Mouse (Mus musculus): ENCODE results near the gene Arid3a. TPM values are rescaled to one million over a fixed set of nuclear protein-coding genes. Genes with fewer than 3 reads are reported as not detected.
A peak's percentile ranks its signal among the peaks of the same experiment; 100 is the strongest.

The Arid3a gene
- polyA plus RNA-seq (2012; rRNA removed): 12.5 and 13.5 TPM in 2 replicates

DNA sequence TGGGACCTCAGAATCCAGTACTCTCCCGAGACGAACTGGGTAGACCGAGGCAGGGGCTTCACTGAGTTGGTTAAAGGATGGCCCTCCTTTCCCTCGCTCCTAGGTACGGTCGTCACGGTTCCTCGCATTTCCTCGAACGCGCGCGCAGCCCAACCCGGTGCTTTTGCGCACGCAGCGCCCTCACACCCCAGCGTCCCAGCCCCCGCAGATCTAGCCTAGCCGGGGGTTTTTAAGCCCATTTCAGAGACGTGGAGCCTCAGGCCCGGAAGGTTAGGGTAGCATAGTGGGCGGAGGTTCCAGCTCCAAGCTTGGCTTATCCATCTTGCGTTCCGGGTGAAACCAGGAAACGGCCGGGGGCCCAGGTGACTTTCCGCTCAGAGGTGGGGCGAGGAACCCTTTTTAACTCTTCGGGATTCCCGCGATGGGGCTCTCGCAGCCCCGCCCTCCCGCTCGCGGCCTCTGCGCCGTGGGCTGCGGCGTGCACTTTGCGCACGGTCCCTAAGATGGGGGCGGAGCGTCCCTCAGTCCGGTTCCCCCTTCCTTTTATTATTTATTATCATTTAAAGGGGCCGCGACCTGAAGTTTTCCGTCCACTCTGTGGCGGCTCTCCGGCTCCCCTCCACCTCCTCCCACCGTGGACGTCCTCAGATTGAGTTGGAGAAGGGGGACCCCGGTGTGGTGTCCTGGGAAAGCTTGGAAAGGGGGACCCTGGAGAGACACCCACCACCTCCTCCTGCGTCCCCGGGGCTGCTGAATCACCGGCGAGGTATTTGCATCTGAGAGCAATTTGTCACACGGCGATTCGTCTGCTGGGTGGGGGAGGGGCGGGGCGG is at the start of gene Arid3a:
Arid3a (plus strand) TSS at position 553 of the 833 bp plus-strand sequence.
- peak; percentile 92 for DNase-seq
- Histone ChIP-seq H3K4me1 (replicated peaks; ENCODE audit: control insufficient read depth, insufficient read depth, low read length) (peaks cover 19% of the 10 kb centered on the region), H3K27ac (ENCODE audit: control insufficient read depth, insufficient read depth, low read length) (peak within 1 kb of the TSS; percentile 69), H3K4me3 (ENCODE audit: control insufficient read depth, insufficient read depth, low read length) (peak within 1 kb of the TSS; percentile 71), H3K27me3 (ENCODE audit: control insufficient read depth, insufficient read depth, low read length) (no peaks in the 10 kb centered on the region; the same call in 1 of the 2 replicates), H3K36me3 (ENCODE audit: control insufficient read depth, insufficient read depth, low read length) (no peaks in the 10 kb centered on the region)
- WGBS: under 1% methylated on average over 63 of the region's 63 CpGs
- TF ChIP-seq CTCF (IDR thresholded peaks at IDR 0.05; ENCODE audit: borderline replicate concordance, control insufficient read depth, extremely low read depth, insufficient read depth, low read length, poor library complexity): no peak
- TF ChIP-seq POLR2A (IDR thresholded peaks at IDR 0.05; ENCODE audit: control insufficient read depth, extremely low read depth, insufficient read depth, low read length, poor library complexity): no peak

- TF ChIP-seq CTCF (IDR thresholded peaks at IDR 0.05; ENCODE audit: borderline replicate concordance, control insufficient read depth, extremely low read depth, insufficient read depth, low read length, poor library complexity) (no peak), POLR2A (IDR thresholded peaks at IDR 0.05; ENCODE audit: control insufficient read depth, extremely low read depth, insufficient read depth, low read length, poor library complexity) (no peak)
- H3K4me3 ChIP-seq (ENCODE audit: control insufficient read depth, insufficient read depth, low read length): no peak overlapping the region
- WGBS: 4% methylated on average over 1 of the region's 1 CpGs
- no peaks in the 10 kb centered on the region for H3K36me3 ChIP-seq (ENCODE audit: control insufficient read depth, insufficient read depth, low read length)
- no peak for DNase-seq
- no peak overlapping the region for H3K27ac ChIP-seq (ENCODE audit: control insufficient read depth, insufficient read depth, low read length)
- H3K27me3 ChIP-seq (ENCODE audit: control insufficient read depth, insufficient read depth, low read length): peaks cover 8% of the 10 kb centered on the region; the same call in 1 of the 2 replicates
- peaks cover 36% of the 10 kb centered on the region for H3K4me1 ChIP-seq (replicated peaks; ENCODE audit: control insufficient read depth, insufficient read depth, low read length)
Observed at GRCm38 (mm10) chr10:79877174-79877573, 49.7 kb upstream of the Arid3a start.

DNA sequence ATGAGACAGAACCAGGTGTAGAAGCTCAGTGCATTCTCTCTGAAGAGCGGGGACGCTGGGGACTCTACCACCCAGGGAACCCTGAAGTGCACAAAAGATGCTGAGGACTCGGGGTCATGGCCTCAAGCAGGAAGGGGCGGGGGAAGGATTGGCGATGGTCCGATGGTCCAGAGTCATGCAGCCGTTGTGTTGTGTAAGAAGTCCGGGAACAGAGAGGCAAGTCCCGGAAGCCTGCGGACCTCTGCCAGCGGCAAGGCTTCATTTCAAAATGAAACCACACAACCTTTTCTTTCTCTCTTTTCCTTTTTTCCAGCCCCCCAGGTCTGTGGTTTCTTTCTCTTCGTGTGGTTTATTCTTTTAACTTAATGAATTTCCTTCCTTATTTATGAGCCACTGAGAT is 49.1 kb upstream of the Arid3a start:
- Histone ChIP-seq H3K4me1 (replicated peaks; ENCODE audit: control insufficient read depth, insufficient read depth, low read length) (peaks cover 36% of the 10 kb centered on the region), H3K36me3 (ENCODE audit: control insufficient read depth, insufficient read depth, low read length) (no peaks in the 10 kb centered on the region), H3K4me3 (ENCODE audit: control insufficient read depth, insufficient read depth, low read length) (peak overlapping the region; percentile 14), H3K27me3 (ENCODE audit: control insufficient read depth, insufficient read depth, low read length) (peaks cover 8% of the 10 kb centered on the region; the same call in 1 of the 2 replicates), H3K27ac (ENCODE audit: control insufficient read depth, insufficient read depth, low read length) (no peak overlapping the region)
- 4% methylated on average over 12 of the region's 12 CpGs for WGBS
- DNase-seq: no peak
- TF ChIP-seq CTCF (IDR thresholded peaks at IDR 0.05; ENCODE audit: borderline replicate concordance, control insufficient read depth, extremely low read depth, insufficient read depth, low read length, poor library complexity) (no peak), POLR2A (IDR thresholded peaks at IDR 0.05; ENCODE audit: control insufficient read depth, extremely low read depth, insufficient read depth, low read length, poor library complexity) (no peak)

DNA sequence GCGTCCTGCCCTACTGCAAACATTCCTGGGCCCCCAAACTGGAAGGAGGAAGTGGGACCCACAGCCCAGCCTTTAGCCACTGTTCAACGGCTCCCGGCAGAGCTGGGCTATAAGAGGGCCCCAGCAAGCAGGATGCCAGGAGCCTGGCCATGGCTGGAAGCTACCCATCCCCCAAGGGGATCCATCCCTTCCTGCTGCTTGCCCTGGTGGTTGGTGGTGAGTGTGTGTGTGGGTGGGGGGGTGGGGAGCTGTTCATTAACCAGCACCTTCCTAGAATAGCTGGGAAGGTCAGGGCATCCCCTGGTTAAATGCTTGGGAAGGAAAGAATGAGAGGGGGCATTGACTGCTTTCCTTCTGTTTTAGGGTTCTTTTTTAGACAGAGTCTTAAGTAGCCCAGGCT is 47.3 kb upstream of the Arid3a start:
- Histone ChIP-seq H3K27me3 (ENCODE audit: control insufficient read depth, insufficient read depth, low read length) (no peaks in the 10 kb centered on the region; the same call in 1 of the 2 replicates), H3K36me3 (ENCODE audit: control insufficient read depth, insufficient read depth, low read length) (no peaks in the 10 kb centered on the region), H3K4me1 (replicated peaks; ENCODE audit: control insufficient read depth, insufficient read depth, low read length) (peaks cover 23% of the 10 kb centered on the region), H3K27ac (ENCODE audit: control insufficient read depth, insufficient read depth, low read length) (no peak overlapping the region), H3K4me3 (ENCODE audit: control insufficient read depth, insufficient read depth, low read length) (no peak overlapping the region)
- WGBS: 16% methylated on average over 3 of the region's 3 CpGs
- DNase-seq: no peak
- TF ChIP-seq CTCF (IDR thresholded peaks at IDR 0.05; ENCODE audit: borderline replicate concordance, control insufficient read depth, extremely low read depth, insufficient read depth, low read length, poor library complexity) (no peak), POLR2A (IDR thresholded peaks at IDR 0.05; ENCODE audit: control insufficient read depth, extremely low read depth, insufficient read depth, low read length, poor library complexity) (no peak)

DNA sequence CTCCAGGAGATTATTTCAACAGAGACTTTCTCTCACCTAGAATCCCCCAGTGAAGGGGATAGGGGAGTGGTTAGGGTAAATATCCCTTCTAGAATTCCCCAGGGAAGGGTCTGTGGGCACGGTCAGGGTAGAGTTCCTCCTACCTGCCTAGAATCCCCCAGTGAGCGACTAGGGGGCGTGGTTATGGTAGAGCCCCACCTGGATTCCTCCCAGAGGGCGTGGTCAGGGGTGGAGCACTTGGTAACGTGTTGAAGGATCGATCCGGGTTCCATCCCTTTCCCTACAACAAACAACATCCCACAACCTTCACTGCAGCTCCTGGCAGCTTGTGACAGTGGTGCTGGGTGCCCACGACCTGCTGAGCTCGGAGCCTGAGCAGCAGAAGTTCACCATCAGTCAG is 46.1 kb upstream of the Arid3a start:
- no peak for TF ChIP-seq POLR2A (IDR thresholded peaks at IDR 0.05; ENCODE audit: control insufficient read depth, extremely low read depth, insufficient read depth, low read length, poor library complexity)
- no peak overlapping the region for H3K27ac ChIP-seq (ENCODE audit: control insufficient read depth, insufficient read depth, low read length)
- DNase-seq: no peak
- no peaks in the 10 kb centered on the region for H3K36me3 ChIP-seq (ENCODE audit: control insufficient read depth, insufficient read depth, low read length)
- WGBS: 8% methylated on average over 9 of the region's 9 CpGs
- H3K4me3 ChIP-seq (ENCODE audit: control insufficient read depth, insufficient read depth, low read length): no peak overlapping the region
- H3K27me3 ChIP-seq (ENCODE audit: control insufficient read depth, insufficient read depth, low read length): no peaks in the 10 kb centered on the region; the same call in 1 of the 2 replicates
- peaks cover 21% of the 10 kb centered on the region for H3K4me1 ChIP-seq (replicated peaks; ENCODE audit: control insufficient read depth, insufficient read depth, low read length)

DNA sequence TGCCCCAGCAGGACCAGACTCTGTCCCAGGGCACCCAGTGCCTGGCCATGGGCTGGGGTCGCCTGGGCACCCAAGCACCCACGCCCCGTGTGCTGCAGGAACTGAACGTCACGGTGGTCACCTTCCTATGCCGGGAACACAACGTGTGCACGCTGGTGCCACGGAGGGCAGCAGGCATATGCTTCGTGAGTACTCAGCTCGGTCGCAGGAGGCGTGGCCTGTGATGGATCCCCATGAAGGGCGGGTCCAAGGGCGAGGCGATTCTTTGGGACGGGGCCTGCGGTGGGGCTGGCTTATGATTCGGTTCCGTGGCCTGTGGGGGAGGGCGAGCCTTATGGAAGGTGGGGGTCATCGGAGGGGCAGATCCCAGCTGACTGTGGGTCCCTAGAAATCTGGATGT is 44.9 kb upstream of the Arid3a start:
- Histone ChIP-seq H3K27ac (ENCODE audit: control insufficient read depth, insufficient read depth, low read length) (no peak overlapping the region), H3K36me3 (ENCODE audit: control insufficient read depth, insufficient read depth, low read length) (no peaks in the 10 kb centered on the region), H3K27me3 (ENCODE audit: control insufficient read depth, insufficient read depth, low read length) (no peaks in the 10 kb centered on the region; the same call in 1 of the 2 replicates), H3K4me1 (replicated peaks; ENCODE audit: control insufficient read depth, insufficient read depth, low read length) (peaks cover 19% of the 10 kb centered on the region), H3K4me3 (ENCODE audit: control insufficient read depth, insufficient read depth, low read length) (no peak overlapping the region)
- no peak for DNase-seq
- no peak for TF ChIP-seq CTCF (IDR thresholded peaks at IDR 0.05; ENCODE audit: borderline replicate concordance, control insufficient read depth, extremely low read depth, insufficient read depth, low read length, poor library complexity)
- no peak for TF ChIP-seq POLR2A (IDR thresholded peaks at IDR 0.05; ENCODE audit: control insufficient read depth, extremely low read depth, insufficient read depth, low read length, poor library complexity)
- 6% methylated on average over 22 of the region's 22 CpGs for WGBS
